Mouse (Mus musculus): ENCODE data around the gene Gins2.

Gene Gins2

GRCm38 (mm10) chr8:120530954-120531656, 58.0 kb downstream of the Gins2 start:
- ATAC-seq (ENCODE audit: low TSS enrichment), result no peak

- ATAC-seq (ENCODE audit: low TSS enrichment), result no peak
Observed at GRCm38 (mm10) chr8:120529226-120529625, 59.9 kb downstream of the Gins2 start.
